Mouse (Mus musculus): Measurements from ENCODE around the gene Ankrd11.

DNA sequence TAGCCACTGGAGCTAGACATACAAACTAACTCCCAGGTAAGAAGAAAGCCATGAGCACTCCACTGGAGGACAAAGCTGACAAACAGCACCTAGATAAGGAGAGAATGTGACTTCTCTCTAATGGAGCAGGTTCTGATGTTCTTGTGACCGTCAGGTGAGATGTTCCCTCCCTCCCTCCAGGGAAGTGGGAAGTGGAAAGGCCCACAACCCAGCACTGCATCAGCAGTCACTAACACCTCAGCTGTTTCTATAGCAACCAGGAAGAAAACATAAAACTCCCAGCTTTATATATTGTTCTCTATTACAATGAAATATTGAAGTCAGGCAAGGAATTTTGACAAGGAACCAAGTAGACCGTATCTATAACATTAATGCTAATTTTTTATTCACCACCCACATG lies 22.0 kb downstream of the Ankrd11 start:
- TF ChIP-seq USF1 (IDR thresholded peaks at IDR 0.05; ENCODE audit: low read depth) = no peak
- no peak for TF ChIP-seq POLR2A (IDR thresholded peaks at IDR 0.05; ENCODE audit: insufficient read length, low read depth)
- no peak for TF ChIP-seq CEBPB (IDR thresholded peaks at IDR 0.05; ENCODE audit: insufficient read depth, poor library complexity, severe bottlenecking)
- TF ChIP-seq MAX (IDR thresholded peaks at IDR 0.05; ENCODE audit: low read depth) = no peak
- TF ChIP-seq MYOD1 (IDR thresholded peaks at IDR 0.05; ENCODE audit: control insufficient read depth in 1 of 3, insufficient read length in 2 of 3, low read depth in 2 of 3) = no peak
- TF ChIP-seq SRF (IDR thresholded peaks at IDR 0.05; ENCODE audit: control insufficient read depth, insufficient read length, low read depth) = no peak
- no peak for TF ChIP-seq MYOG (IDR thresholded peaks at IDR 0.05; ENCODE audit: control insufficient read depth in 1 of 3, insufficient read depth in 1 of 3, insufficient read length in 2 of 3, low read depth in 2 of 3)
- TF ChIP-seq REST (IDR thresholded peaks at IDR 0.05; ENCODE audit: insufficient read depth, insufficient read length) = no peak
- no peak for TF ChIP-seq E2F4 (IDR thresholded peaks at IDR 0.05; ENCODE audit: insufficient read depth)
- TF ChIP-seq TCF3 (IDR thresholded peaks at IDR 0.05; ENCODE audit: insufficient read length, low read depth) = no peak
- no peak for TF ChIP-seq TCF12 (IDR thresholded peaks at IDR 0.05; ENCODE audit: insufficient read depth, poor library complexity, severe bottlenecking)

Measured in myocyte (in vitro differentiated cells).